Mouse (Mus musculus) left cerebral cortex, postnatal 10 days (tissue): Measurements from ENCODE around the gene Onecut1. TPM values are rescaled to one million over a fixed set of nuclear protein-coding genes. Genes with fewer than 3 reads are reported as not detected.

Experiments used
- total RNA-seq, 2 experiments: library from RNA; stranded (reverse); gene quantifications; 2 replicates each; pipeline ENCODE4 v1.2.3; 2021

Gene Onecut1
- total RNA-seq, 2 experiments from 2014 or later = 0.09 to 0.12 TPM

Other genes with a start within 250 kb of the Onecut1 start
- gene Fam214a, start 91.0 kb downstream of the Onecut1 start, total RNA-seq = 10 to 100 TPM; 25.9 to 33.9 TPM
- 100 to 1,000 TPM; 187 to 198 TPM for gene Arpp19, start 175.7 kb downstream of the Onecut1 start, total RNA-seq
- 100 to 1,000 TPM; 235 to 265 TPM for gene Myo5a, start 209.1 kb downstream of the Onecut1 start, total RNA-seq